Mouse (Mus musculus) spleen, embryonic (tissue): Measurements from ENCODE around the gene Ltc4s.

Experiments
- CTCF ChIA-PET: fragments of 350-600 bp; sonication (Branson Sonifier 250); formaldehyde crosslinking; loops from one replicate; lab custom pipeline; 2022; lab: Charles Lee

The Ltc4s gene

DNA sequence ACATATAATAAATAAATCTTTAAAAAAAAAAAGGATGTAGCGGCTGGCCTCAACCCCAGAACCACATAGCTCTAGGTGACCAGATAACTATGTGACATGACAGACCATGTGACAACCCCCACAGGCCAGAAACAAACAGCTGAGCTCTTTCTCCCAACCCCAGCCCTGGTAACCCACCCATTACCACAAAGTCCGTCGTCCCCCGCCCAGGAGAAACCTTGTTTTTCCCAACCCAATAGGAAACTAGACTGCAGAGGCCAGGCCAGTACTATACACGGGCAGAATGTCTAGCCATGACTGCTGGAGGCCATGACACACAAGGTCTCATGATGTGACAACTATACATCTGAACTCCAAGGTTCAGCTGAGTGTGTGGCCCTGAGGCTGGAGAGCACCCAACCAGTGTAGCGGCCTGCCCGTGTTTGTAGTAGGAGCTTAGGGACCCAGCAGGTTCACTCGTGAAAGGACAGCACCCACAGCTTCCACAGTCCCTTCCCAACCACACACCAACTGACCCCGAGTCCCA is 35.1 kb downstream of the Ltc4s start:
- CTCF ChIA-PET = interaction anchor here (0.6 kb wide), 1 partner anchor 379 kb away, joined by 7 read pairs; no protein-coding TSS in a partner anchor

GRCm38 (mm10) chr11:50201590-50201989 is 36.8 kb downstream of the Ltc4s start:
- CTCF ChIA-PET = interaction anchor here (0.6 kb wide), 1 partner anchor 170 kb away, joined by 9 read pairs; no protein-coding TSS in a partner anchor

GRCm38 (mm10) chr11:50200613-50201012 is 37.8 kb downstream of the Ltc4s start:
- CTCF ChIA-PET = no interaction called here

GRCm38 (mm10) chr11:50198916-50199315 is 39.5 kb downstream of the Ltc4s start:
- CTCF ChIA-PET = no interaction called here

- CTCF ChIA-PET = no interaction called here
These were observed 40.1 kb downstream of the Ltc4s start for GRCm38 (mm10) chr11:50198219-50198846.

DNA sequence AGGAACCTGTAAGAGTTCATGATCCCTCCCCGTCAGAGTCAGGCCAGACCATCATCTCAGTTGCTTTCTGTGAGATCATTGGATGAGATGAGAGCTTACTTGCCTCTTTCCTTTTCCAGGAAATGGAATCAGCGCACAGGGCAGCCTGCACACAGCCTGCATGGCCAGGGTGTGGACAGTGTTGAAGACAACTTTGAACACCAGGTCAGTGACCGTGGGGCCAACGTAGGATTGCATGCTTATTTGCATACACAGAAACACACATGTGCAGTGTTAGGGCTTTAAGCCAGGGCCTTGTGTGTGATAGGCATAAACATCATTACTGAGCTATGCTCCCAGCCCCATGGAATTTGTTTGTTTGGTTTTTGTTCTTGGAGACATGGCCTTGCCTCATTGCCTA is 40.9 kb downstream of the Ltc4s start:
- CTCF ChIA-PET = no interaction called here

DNA sequence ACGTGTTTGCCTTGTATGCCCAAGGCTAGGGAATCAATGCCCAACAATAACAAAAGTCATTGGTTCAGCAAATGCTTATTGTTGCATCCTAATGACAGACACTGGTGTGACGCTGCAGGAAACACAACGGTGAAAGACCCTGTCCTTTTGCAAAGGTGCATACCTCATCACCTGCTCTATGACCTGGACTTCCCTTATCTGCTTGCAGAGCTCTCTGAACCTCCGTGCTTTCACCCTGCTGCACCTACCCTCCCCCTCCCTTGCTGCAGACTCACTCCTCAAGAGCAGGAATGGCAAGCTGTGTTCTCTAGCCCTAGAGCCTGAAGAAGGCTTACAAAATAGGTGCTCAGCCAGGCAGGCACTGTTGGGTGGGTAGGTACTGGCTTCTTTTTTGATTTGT is 43.6 kb downstream of the Ltc4s start:
- CTCF ChIA-PET = interaction anchor here (1.0 kb wide), 1 partner anchor 12 kb away, joined by 3 read pairs; no protein-coding TSS in a partner anchor

DNA sequence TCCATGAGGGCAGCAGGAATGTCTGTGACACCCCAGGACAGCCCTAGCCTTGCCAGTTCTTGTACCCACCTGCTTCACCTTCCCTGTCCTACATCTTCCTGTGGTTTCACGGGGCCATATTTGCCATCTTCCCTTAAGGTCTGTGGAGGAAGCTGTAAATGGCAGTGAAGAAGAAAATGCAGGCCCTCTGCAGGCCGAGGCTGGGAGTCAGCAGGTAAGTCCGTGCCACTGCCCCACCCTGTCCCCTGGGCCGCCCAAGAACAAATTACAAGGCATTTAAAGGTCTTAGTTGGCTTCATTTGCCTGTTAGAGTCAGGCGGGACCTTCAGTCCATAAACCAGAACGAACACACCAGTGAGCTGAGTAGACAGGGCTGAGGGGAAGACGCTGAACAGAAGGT is 44.3 kb downstream of the Ltc4s start:
- CTCF ChIA-PET = no interaction called here

DNA sequence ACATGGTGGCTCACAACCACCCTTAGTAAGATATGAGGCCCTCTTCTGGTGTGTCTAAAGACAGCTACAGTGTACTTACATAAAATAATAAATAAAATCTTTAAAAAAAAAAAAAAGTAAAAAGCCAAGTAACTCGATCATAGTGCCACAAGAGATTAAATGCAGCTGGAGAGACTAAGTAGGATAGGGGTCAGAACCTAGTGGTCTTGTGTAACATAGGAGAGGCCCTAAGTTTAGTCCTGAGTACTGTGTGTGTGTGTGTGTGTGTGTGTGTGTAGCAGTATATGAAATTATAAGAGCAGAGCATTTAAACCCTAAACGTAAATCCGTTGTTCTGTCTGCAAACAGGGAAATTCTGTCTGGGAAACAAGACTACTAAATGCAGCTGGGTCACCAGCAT is 46.1 kb downstream of the Ltc4s start:
- CTCF ChIA-PET = no interaction called here

DNA sequence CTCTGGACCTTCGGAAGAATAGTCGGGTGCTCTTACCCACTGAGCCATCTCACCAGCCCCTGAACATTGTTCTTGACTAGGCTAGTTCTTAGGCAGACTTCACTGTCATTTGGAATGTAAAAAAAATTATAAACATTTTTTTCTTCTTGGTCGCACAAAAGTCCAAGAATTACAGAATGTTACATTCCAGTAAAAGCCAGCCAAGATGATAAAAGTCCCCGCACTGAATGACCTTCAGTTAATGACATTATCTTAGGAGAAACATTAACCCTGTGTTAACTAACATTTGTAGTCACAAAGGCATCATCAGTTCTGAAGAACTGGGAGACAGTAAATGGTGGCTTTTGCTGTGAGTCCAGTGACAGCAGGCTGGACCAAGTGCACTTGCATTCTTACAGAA is 48.1 kb downstream of the Ltc4s start:
- CTCF ChIA-PET = no interaction called here

DNA sequence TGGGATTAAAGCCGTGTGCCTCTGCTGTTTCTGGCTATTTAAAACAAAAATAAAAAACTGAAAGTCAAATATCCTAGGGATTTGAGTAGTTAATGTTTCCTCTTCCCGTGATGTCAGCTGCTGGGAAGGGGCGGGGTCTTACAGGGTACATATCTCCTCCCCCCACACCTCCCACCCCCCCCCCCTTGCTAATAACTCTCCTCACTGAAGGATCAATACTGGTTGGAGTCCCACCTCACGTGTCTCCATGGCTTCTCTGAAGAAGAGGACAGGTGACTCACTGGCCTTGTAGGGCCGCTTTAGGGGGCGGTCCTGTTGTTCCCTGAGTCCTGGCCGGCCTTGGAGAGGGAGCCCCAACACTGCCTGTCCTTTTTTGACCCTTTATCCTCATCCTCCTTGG is 49.7 kb downstream of the Ltc4s start:
- CTCF ChIA-PET = interaction anchor here (0.5 kb wide), 1 partner anchor 130 kb away, joined by 3 read pairs; no protein-coding TSS in a partner anchor
